Mouse (Mus musculus): ENCODE data around the gene Parl. TPM values are rescaled to one million over a fixed set of nuclear protein-coding genes. Genes with fewer than 3 reads are reported as not detected.
A peak's percentile ranks its signal among the peaks of the same experiment; 100 is the strongest.

Gene Parl
- 74.6 and 75.8 TPM in 2 replicates for polyA plus RNA-seq (2016; fragmentation: Nextera tagmentation; extraction: Ambion mirVana)

DNA sequence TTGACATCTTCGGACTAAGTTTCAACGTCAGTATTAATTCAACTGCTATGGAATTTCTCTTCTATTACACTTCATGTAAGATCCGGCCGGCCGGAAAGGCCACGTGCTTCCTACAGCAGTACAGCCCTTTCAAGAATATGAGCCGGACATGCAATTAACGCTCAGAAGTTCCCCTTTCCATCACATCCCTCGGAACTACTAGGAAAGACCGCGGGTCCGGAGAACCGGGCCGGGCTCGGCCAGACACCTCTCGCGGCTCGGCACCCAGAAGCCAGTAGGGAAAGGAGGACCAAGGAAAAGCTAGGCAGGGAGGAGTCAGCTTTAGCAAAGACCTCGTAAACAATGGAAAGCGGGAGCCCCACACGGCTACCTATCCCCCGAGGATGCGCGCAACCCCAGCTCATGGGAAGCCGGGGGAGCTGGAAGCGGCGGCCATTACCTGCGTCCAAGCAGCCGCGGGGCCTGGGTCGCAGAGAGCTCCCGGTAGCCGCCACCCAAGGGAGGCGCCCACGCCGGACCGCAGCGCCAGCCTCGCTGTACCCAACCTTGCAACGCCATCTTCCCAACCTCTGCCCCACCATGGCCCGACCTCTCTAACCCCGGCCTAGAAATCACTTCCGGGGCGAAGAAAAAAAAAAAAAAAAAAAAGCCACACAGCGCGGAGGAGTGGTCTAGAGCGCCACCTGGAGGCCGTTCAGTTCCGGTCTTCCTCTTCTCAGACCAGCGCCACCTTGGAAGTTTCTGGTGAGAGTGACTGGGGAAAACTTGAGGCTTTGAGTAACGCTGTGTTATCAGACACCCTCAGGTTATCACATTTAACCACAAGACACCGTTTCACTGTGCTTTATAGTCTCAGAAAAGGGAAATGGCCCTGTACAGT is at the start of gene Parl:
Gene Parl (minus strand): TSS at position 618 of the 880 bp plus-strand sequence.
- Histone ChIP-seq H3K9ac (peak within 1 kb of the TSS; percentile 80), H3K4me1 (replicated peaks) (peaks cover 19% of the 10 kb centered on the region), H3K27ac (ENCODE audit: poor library complexity, severe bottlenecking) (peak within 1 kb of the TSS; percentile 60), H3K4me2 (peak within 1 kb of the TSS; percentile 76), H3K9me3 (replicated peaks) (no peaks in the 10 kb centered on the region), H3K36me3 (peaks cover 13% of the 10 kb centered on the region), H3K4me3 (peak within 1 kb of the TSS; percentile 73), H3K27me3 (replicated peaks) (no peaks in the 10 kb centered on the region)
- ATAC-seq (ENCODE audit: insufficient number of reproducible peaks, low FRiP score) = peak; percentile 86
- under 1% methylated on average over 45 of the region's 52 CpGs for WGBS

DNA sequence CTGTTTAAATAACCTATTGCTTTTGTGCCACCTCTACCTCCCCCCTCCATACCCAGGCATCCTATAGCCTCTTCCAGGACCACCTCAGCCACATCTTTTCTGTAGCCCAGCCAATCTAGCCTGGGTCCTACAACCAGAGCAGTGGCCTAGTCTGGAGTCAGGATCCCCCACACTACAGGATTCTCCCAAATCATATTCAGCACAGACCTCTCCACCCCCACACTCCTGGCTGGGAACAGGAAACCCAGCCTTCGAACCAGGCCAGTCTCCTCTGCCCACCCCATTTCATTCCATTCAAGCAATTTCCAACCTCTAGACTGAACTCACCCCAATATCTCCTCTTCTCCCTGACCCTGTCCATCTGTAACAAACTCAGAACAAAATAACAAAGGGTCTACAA is 43.3 kb upstream of the Parl start:
- peaks cover 58% of the 10 kb centered on the region for H3K36me3 ChIP-seq
- H3K9ac ChIP-seq = no peak overlapping the region
- H3K4me2 ChIP-seq = no peak overlapping the region
- no peaks in the 10 kb centered on the region for H3K27me3 ChIP-seq (replicated peaks)
- H3K27ac ChIP-seq (ENCODE audit: poor library complexity, severe bottlenecking) = no peak overlapping the region
- 70% methylated on average over 1 of the region's 1 CpGs for WGBS
- H3K4me3 ChIP-seq = no peak overlapping the region
- ATAC-seq (ENCODE audit: insufficient number of reproducible peaks, low FRiP score) = no peak
- no peaks in the 10 kb centered on the region for H3K4me1 ChIP-seq (replicated peaks)
- no peaks in the 10 kb centered on the region for H3K9me3 ChIP-seq (replicated peaks)

DNA sequence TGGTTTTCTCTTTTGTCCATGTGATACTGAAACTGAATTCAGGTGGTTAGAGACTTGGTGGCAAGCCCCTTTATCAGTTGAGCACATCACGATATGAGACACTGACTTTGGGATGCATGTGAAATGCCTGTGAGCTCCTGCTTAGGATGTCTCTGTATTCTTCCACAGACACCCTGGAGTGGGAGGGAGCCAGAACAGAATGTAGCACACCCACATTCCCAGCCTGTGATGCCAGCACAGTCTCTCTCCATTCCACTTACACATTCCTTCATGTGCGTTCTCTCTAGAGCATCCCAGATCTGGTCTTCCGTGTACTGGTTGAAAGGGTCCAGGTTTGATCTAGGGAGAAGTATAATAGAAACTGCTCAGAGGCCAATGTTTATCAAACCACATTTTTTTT is 36.4 kb upstream of the Parl start:
- Histone ChIP-seq H3K36me3 (peaks cover 69% of the 10 kb centered on the region), H3K9me3 (replicated peaks) (no peaks in the 10 kb centered on the region), H3K4me2 (no peak overlapping the region), H3K4me1 (replicated peaks) (no peaks in the 10 kb centered on the region), H3K27ac (ENCODE audit: poor library complexity, severe bottlenecking) (no peak overlapping the region), H3K4me3 (no peak overlapping the region), H3K27me3 (replicated peaks) (no peaks in the 10 kb centered on the region), H3K9ac (no peak overlapping the region)
- WGBS = 73% methylated on average over 3 of the region's 3 CpGs
- no peak for ATAC-seq (ENCODE audit: insufficient number of reproducible peaks, low FRiP score)

DNA sequence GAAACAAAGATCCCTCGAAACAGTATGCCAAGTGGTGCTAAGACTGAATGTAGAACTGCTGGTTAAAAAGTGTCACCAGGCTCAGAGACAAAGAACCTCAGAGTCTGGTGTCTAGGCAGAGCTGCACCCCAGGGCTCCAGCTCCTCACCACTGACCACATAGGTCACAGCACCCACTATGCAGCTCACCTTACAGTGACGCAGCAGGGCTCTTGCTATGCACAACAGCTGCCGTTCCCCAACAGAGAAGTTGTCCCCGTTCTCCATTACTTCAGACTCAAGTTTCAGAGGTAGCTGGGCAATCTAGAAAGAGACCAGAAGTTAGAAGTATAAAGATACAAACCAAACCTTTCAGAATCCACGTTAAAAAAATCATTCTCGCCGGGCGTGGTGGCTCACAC is 32.7 kb upstream of the Parl start:
- no peak overlapping the region for H3K4me2 ChIP-seq
- WGBS = 91% methylated on average over 8 of the region's 8 CpGs
- H3K4me1 ChIP-seq (replicated peaks) = 0 out of 2 replicates have a peak, but pooled peaks cover 5% of the 10 kb centered on the region
- H3K27ac ChIP-seq (ENCODE audit: poor library complexity, severe bottlenecking) = no peak overlapping the region
- no peaks in the 10 kb centered on the region for H3K9me3 ChIP-seq (replicated peaks)
- H3K36me3 ChIP-seq = peaks cover 76% of the 10 kb centered on the region
- H3K27me3 ChIP-seq (replicated peaks) = no peaks in the 10 kb centered on the region
- no peak for ATAC-seq (ENCODE audit: insufficient number of reproducible peaks, low FRiP score)
- no peak overlapping the region for H3K4me3 ChIP-seq
- H3K9ac ChIP-seq = no peak overlapping the region

DNA sequence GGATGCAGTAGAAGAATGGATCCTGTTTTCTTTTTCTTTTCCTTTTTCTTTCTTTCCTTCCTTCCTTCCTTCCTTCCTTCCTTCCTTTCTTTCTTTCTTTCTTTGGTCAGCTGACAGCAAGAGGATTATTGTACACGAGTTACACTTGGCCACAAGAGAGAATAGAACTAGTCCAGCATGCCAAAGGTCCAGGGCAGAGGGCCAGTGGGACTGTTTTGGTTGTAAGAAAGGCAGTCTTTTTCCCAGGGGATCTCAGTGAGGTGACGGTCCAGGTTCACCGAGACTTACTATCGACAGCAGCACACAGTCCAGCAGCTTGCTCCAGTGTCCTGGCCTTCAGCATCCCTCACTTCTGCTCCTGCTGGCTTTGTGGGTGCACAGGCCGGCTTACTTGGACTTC is 26.1 kb upstream of the Parl start:
- H3K4me2 ChIP-seq = no peak overlapping the region
- no peak overlapping the region for H3K4me3 ChIP-seq
- H3K9ac ChIP-seq = no peak overlapping the region
- H3K9me3 ChIP-seq (replicated peaks) = no peaks in the 10 kb centered on the region
- 0 out of 2 replicates have a peak, but pooled peaks cover 5% of the 10 kb centered on the region for H3K4me1 ChIP-seq (replicated peaks)
- H3K36me3 ChIP-seq = peaks cover 35% of the 10 kb centered on the region
- ATAC-seq (ENCODE audit: insufficient number of reproducible peaks, low FRiP score) = no peak
- H3K27me3 ChIP-seq (replicated peaks) = no peaks in the 10 kb centered on the region
- no peak overlapping the region for H3K27ac ChIP-seq (ENCODE audit: poor library complexity, severe bottlenecking)
- WGBS = 89% methylated on average over 5 of the region's 5 CpGs

DNA sequence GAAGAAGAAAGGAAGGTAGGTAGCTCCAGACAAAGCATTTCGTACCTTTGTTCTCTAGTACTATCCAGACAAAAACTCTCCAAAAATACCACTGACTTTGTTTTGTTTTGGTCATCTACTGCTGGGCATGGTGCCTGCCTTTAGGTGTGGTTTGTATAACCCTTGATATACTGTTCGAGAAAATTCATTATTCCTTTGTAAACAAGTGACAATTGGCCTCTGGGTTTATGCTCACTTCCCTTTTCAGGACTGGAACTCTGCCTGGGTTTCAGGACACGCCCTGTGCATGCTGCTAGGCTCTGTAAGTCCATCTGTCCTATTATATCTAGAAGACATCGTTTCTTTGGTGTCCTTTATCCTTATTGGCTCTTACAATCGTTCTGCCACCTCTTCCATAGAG is 23.1 kb upstream of the Parl start, which contains the start of gene Cyp2ab1:
Gene Cyp2ab1 (minus strand): TSS at position 119 of the 400 bp plus-strand sequence.
- no peak for ATAC-seq (ENCODE audit: insufficient number of reproducible peaks, low FRiP score)
- H3K27me3 ChIP-seq (replicated peaks) = no peaks in the 10 kb centered on the region
- 66% methylated on average over 5 of the region's 5 CpGs for WGBS
- H3K36me3 ChIP-seq = peaks cover 12% of the 10 kb centered on the region
- no peak within 1 kb of the TSS for H3K4me3 ChIP-seq
- no peak within 1 kb of the TSS for H3K27ac ChIP-seq (ENCODE audit: poor library complexity, severe bottlenecking)
- H3K4me2 ChIP-seq = no peak within 1 kb of the TSS
- H3K9me3 ChIP-seq (replicated peaks) = no peaks in the 10 kb centered on the region
- H3K9ac ChIP-seq = no peak within 1 kb of the TSS
- H3K4me1 ChIP-seq (replicated peaks) = no peaks in the 10 kb centered on the region

DNA sequence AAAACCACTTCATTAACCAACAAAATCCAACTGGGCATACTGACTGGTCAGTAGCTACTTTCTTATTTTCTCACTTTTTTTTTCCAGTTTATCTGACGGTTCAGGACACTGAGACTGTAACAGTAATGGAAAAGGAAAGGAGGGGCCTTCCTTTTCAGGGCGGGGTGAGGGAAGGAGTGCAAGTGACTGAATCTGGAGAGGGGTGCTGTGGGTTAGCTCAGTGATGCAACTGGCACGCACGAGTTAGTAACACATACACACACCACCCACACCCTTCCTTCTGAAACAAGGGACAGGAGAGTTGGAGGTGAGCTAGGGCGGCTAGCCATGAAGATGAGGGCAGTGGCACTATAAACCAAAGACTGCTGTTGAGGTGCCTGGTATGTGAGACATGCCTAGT is 21.7 kb upstream of the Parl start:
- 59% methylated on average over 5 of the region's 5 CpGs for WGBS
- ATAC-seq (ENCODE audit: insufficient number of reproducible peaks, low FRiP score) = peak; percentile 36; the same call in 1 of the 2 replicates
- H3K4me2 ChIP-seq = no peak overlapping the region
- H3K27ac ChIP-seq (ENCODE audit: poor library complexity, severe bottlenecking) = no peak overlapping the region
- H3K27me3 ChIP-seq (replicated peaks) = no peaks in the 10 kb centered on the region
- H3K4me1 ChIP-seq (replicated peaks) = no peaks in the 10 kb centered on the region
- no peak overlapping the region for H3K9ac ChIP-seq
- H3K36me3 ChIP-seq = peaks cover 5% of the 10 kb centered on the region; the same call in 1 of the 2 replicates
- no peak overlapping the region for H3K4me3 ChIP-seq
- H3K9me3 ChIP-seq (replicated peaks) = no peaks in the 10 kb centered on the region

DNA sequence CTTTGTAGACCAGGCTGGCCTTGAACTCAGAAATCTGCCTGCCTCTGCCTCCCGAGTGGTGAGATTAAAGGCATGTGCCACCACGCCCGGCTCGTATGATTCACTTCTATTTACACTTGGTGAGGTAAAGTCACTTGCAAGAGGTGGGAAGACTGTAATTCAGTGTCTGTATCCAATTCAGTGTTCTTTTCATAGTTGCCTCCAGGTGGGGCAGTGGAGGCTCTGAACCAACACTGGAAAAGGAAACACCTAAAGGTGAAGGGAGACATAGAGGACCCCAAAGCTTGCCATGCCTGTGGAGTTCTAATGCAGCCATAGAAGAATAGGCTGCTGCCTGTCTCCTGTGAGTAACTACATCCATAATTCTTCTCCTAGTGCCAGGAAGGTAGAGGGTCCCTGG is 20.1 kb upstream of the Parl start:
- WGBS = 80% methylated on average over 4 of the region's 4 CpGs

DNA sequence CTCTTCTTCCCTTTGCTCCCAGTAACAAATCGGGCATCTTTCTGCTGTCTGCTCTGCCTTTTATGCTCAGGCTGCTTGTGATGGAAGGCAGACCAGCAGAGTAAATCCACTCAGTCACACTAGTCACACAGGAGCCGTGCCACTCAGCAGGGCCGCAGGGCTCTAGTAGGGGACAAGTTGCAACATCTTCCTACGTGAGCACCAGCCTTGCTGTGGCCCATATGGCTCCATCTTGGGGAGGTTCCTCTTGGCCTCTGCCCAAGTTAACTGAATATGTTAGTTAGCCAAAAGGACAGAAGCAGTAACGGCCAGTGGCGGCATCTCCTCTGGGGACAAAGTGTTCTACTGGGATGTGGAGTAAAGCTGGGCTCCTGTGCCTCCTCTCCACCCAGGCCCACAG is 14.6 kb upstream of the Parl start:
- H3K27me3 ChIP-seq (replicated peaks) = no peaks in the 10 kb centered on the region
- no peak overlapping the region for H3K9ac ChIP-seq
- no peak overlapping the region for H3K4me2 ChIP-seq
- no peak overlapping the region for H3K27ac ChIP-seq (ENCODE audit: poor library complexity, severe bottlenecking)
- no peak overlapping the region for H3K4me3 ChIP-seq
- H3K4me1 ChIP-seq (replicated peaks) = peaks cover 5% of the 10 kb centered on the region; the same call in 1 of the 2 replicates
- no peaks in the 10 kb centered on the region for H3K9me3 ChIP-seq (replicated peaks)
- ATAC-seq (ENCODE audit: insufficient number of reproducible peaks, low FRiP score) = no peak
- no peaks in the 10 kb centered on the region for H3K36me3 ChIP-seq
- 71% methylated on average over 6 of the region's 6 CpGs for WGBS

More for the DNA sequence above, 20.1 kb upstream of the Parl start:
- Histone ChIP-seq H3K27me3 (replicated peaks) (no peaks in the 10 kb centered on the region), H3K4me3 (no peak overlapping the region), H3K9me3 (replicated peaks) (no peaks in the 10 kb centered on the region), H3K27ac (ENCODE audit: poor library complexity, severe bottlenecking) (no peak overlapping the region), H3K4me1 (replicated peaks) (no peaks in the 10 kb centered on the region), H3K36me3 (no peaks in the 10 kb centered on the region), H3K4me2 (no peak overlapping the region), H3K9ac (no peak overlapping the region)
- no peak for ATAC-seq (ENCODE audit: insufficient number of reproducible peaks, low FRiP score)

DNA sequence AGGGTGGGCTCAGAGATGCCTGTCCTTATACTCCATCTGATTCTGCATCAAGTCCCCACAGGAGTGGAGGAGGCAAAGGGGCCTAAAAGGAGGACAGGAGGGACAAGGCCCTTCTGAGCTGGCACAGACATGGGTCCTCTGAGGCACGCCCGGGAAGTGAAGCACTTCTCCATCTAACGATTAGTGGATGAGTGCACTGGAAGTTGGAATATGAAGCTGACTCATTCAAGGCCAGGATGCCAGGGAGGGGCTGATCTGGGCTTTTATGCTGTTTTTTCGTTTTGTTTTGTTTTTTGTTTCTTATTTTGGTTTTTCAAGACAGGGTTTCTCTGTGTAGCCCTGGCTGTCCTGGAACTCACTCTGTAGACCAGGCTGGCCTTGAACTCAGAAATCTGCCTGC is 13.1 kb upstream of the Parl start:
- H3K4me3 ChIP-seq = no peak overlapping the region
- 80% methylated on average over 4 of the region's 4 CpGs for WGBS
- H3K9me3 ChIP-seq (replicated peaks) = no peaks in the 10 kb centered on the region
- no peak for ATAC-seq (ENCODE audit: insufficient number of reproducible peaks, low FRiP score)
- H3K4me2 ChIP-seq = no peak overlapping the region
- H3K27me3 ChIP-seq (replicated peaks) = no peaks in the 10 kb centered on the region
- H3K9ac ChIP-seq = no peak overlapping the region
- H3K27ac ChIP-seq (ENCODE audit: poor library complexity, severe bottlenecking) = no peak overlapping the region
- peaks cover 5% of the 10 kb centered on the region; the same call in 1 of the 2 replicates for H3K4me1 ChIP-seq (replicated peaks)
- H3K36me3 ChIP-seq = no peaks in the 10 kb centered on the region

DNA sequence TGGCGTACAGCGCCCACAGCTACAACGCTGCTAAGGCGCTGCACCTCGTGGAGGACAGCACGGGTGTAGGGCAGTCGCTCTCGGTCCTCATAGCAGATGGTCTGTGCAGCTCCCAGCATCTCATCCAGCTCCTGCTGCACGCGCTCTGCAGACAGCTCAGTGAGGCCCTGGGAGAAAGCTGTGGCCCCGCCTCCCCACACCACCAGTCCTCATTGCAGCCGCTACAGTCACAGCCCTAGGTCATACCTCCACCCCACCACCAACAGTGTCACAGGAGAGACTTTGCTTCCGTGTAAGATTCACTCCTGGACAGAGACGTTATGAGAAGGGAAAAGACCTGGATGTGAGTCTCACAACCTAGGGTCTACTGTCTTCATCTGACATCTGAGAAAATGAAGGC is 10.1 kb upstream of the Parl start:
- Histone ChIP-seq H3K4me1 (replicated peaks) (peaks cover 5% of the 10 kb centered on the region; the same call in 1 of the 2 replicates), H3K4me2 (no peak overlapping the region), H3K4me3 (no peak overlapping the region), H3K27ac (ENCODE audit: poor library complexity, severe bottlenecking) (no peak overlapping the region), H3K27me3 (replicated peaks) (no peaks in the 10 kb centered on the region), H3K9me3 (replicated peaks) (no peaks in the 10 kb centered on the region), H3K36me3 (no peaks in the 10 kb centered on the region), H3K9ac (no peak overlapping the region)
- WGBS = 57% methylated on average over 14 of the region's 14 CpGs
- ATAC-seq (ENCODE audit: insufficient number of reproducible peaks, low FRiP score) = no peak

All from heart, embryonic 12.5 days (tissue).